9 mouse cellular contexts compared by ENCODE assay signal in genomic region chr1:43361455-43361863, GRCm38 (mm10).
DNase-seq lines count a peak whose midpoint lies in the region; ATAC-seq and TF ChIP-seq lines count a peak whose summit lies in the region.
"Had no signal": no experiment of that assay in that cellular context is flagged by ENCODE, and none has a peak within 500 bp of the region (broad histone marks: within the 10 kb centered on the region; RNA-seq: fewer than 3 reads in every experiment).

No protein-coding gene starts in this region.

- WGBS in lung, embryonic 15.5 days = 26% methylated on average over 3 of the region's 3 CpGs
- WGBS in lung, adult 2 months = 14% methylated on average over 3 of the region's 3 CpGs
- WGBS in neural tube, embryonic 12.5 days = 13% methylated on average over 3 of the region's 3 CpGs
- 13% methylated on average over 3 of the region's 3 CpGs for WGBS in forebrain, embryonic 15.5 days
- WGBS in forebrain, embryonic 13.5 days = 23% methylated on average over 3 of the region's 3 CpGs

- H3K4me2 ChIP-seq in lung, embryonic 15.5 days = peak overlapping the region; percentile 19; the same call in 1 of the 2 replicates
- H3K4me2 ChIP-seq in neural tube, embryonic 12.5 days (replicated peaks) = 0 out of 2 replicates have a peak overlapping the region, but pooled peaks have one; percentile 27
- H3K4me2 ChIP-seq in forebrain, embryonic 15.5 days (replicated peaks) = no peak overlapping the region
- H3K4me2 ChIP-seq in forebrain, embryonic 13.5 days = no peak overlapping the region
- H3K4me2 ChIP-seq: limb, embryonic 15.5 days had no signal

- no peak overlapping the region for H3K9ac ChIP-seq in lung, embryonic 15.5 days
- H3K9ac ChIP-seq in neural tube, embryonic 12.5 days = no peak overlapping the region
- no peak overlapping the region for H3K9ac ChIP-seq in forebrain, embryonic 15.5 days (replicated peaks)
- H3K9ac ChIP-seq in forebrain, embryonic 13.5 days = no peak overlapping the region
- H3K9ac ChIP-seq: limb, embryonic 15.5 days had no signal

- no peak overlapping the region for H3K4me3 ChIP-seq in lung, embryonic 15.5 days
- no peak overlapping the region for H3K4me3 ChIP-seq in lung, adult 2 months (replicated peaks; ENCODE audit: extremely low read depth, low read depth, low read length)
- H3K4me3 ChIP-seq in neural tube, embryonic 12.5 days = no peak overlapping the region
- no peak overlapping the region for H3K4me3 ChIP-seq in forebrain, embryonic 15.5 days
- no peak overlapping the region for H3K4me3 ChIP-seq in forebrain, embryonic 13.5 days
- H3K4me3 ChIP-seq: limb, embryonic 15.5 days had no signal

- no peak for TF ChIP-seq CTCF in lung, adult 2 months (IDR thresholded peaks at IDR 0.05; ENCODE audit: insufficient read depth, low read length)

- no peak for TF ChIP-seq POLR2A in lung, adult 2 months (IDR thresholded peaks at IDR 0.05; ENCODE audit: borderline replicate concordance, extremely low read depth, low read depth, low read length)

- no peaks in the 10 kb centered on the region for H3K36me3 ChIP-seq in lung, embryonic 15.5 days
- no peaks in the 10 kb centered on the region for H3K36me3 ChIP-seq in neural tube, embryonic 12.5 days
- no peaks in the 10 kb centered on the region for H3K36me3 ChIP-seq in forebrain, embryonic 15.5 days
- no peaks in the 10 kb centered on the region for H3K36me3 ChIP-seq in forebrain, embryonic 13.5 days (ENCODE audit: poor library complexity, severe bottlenecking)
- H3K36me3 ChIP-seq: limb, embryonic 15.5 days had no signal

- no peak for DNase-seq in lung, adult 2 months
- DNase-seq in T-cell, adult 2 months (ENCODE audit: low spot score) = peak; percentile 16
- DNase-seq: adrenal gland, postnatal 10 days had no signal

- H3K27me3 ChIP-seq in lung, embryonic 15.5 days = no peaks in the 10 kb centered on the region
- no peaks in the 10 kb centered on the region for H3K27me3 ChIP-seq in neural tube, embryonic 12.5 days (replicated peaks)
- peaks cover 3% of the 10 kb centered on the region; the same call in 1 of the 2 replicates for H3K27me3 ChIP-seq in forebrain, embryonic 15.5 days
- no peaks in the 10 kb centered on the region for H3K27me3 ChIP-seq in forebrain, embryonic 13.5 days
- H3K27me3 ChIP-seq: limb, embryonic 15.5 days had no signal

- no peak for ATAC-seq in lung, embryonic 15.5 days (ENCODE audit: borderline replicate concordance, extremely low read depth, low FRiP score, low TSS enrichment)
- ATAC-seq in granulocyte monocyte progenitor cell, adult 5-6 weeks (replicated peaks; ENCODE audit: poor library complexity, severe bottlenecking) = peak; percentile 59
- ATAC-seq in neural tube, embryonic 12.5 days (ENCODE audit: low FRiP score, low read depth) = peak; percentile 39
- ATAC-seq in forebrain, embryonic 15.5 days (replicated peaks) = no peak
- ATAC-seq in forebrain, embryonic 13.5 days = no peak

- peaks cover 33% of the 10 kb centered on the region for H3K4me1 ChIP-seq in lung, embryonic 15.5 days
- H3K4me1 ChIP-seq in lung, adult 2 months (ENCODE audit: control insufficient read depth, insufficient read depth, low read length) = peaks cover 14% of the 10 kb centered on the region
- peaks cover 29% of the 10 kb centered on the region for H3K4me1 ChIP-seq in neural tube, embryonic 12.5 days
- peaks cover 7% of the 10 kb centered on the region for H3K4me1 ChIP-seq in forebrain, embryonic 15.5 days
- H3K4me1 ChIP-seq in forebrain, embryonic 13.5 days = peaks cover 15% of the 10 kb centered on the region

- no peaks in the 10 kb centered on the region for H3K9me3 ChIP-seq in lung, embryonic 15.5 days
- H3K9me3 ChIP-seq in neural tube, embryonic 12.5 days = no peaks in the 10 kb centered on the region
- H3K9me3 ChIP-seq in forebrain, embryonic 15.5 days = no peaks in the 10 kb centered on the region
- H3K9me3 ChIP-seq in forebrain, embryonic 13.5 days (replicated peaks) = no peaks in the 10 kb centered on the region
- H3K9me3 ChIP-seq: limb, embryonic 15.5 days had no signal

- peak overlapping the region; percentile 56 for H3K27ac ChIP-seq in lung, embryonic 15.5 days
- no peak overlapping the region for H3K27ac ChIP-seq in neural tube, embryonic 12.5 days
- no peak overlapping the region for H3K27ac ChIP-seq in forebrain, embryonic 15.5 days (replicated peaks)
- no peak overlapping the region for H3K27ac ChIP-seq in forebrain, embryonic 13.5 days
- H3K27ac ChIP-seq: limb, embryonic 15.5 days had no signal

Comparison
In these comparisons a context has a peak if more than half of its experiments do, and no peak if none do; other contexts are left out.
1. ATAC-seq: peak in granulocyte monocyte progenitor cell, adult 5-6 weeks (single experiment) and neural tube, embryonic 12.5 days (single experiment); none in lung, embryonic 15.5 days (single experiment), forebrain, embryonic 15.5 days (single experiment) and forebrain, embryonic 13.5 days (single experiment).
2. H3K4me2 ChIP-seq: peak in lung, embryonic 15.5 days (single experiment) and neural tube, embryonic 12.5 days (single experiment); none in forebrain, embryonic 15.5 days (single experiment) and forebrain, embryonic 13.5 days (single experiment).